Mouse (Mus musculus) forebrain, embryonic 13.5 days (tissue): ENCODE measurements around the gene Crnkl1. TPM values are rescaled to one million over a fixed set of nuclear protein-coding genes. Genes with fewer than 3 reads are reported as not detected.

Experiments used
- microRNA-seq: library from miRNA; unstranded; fragments of <30 nt; microRNA quantifications from one replicate; pipeline ENCODE4, GENCODE M21; 2016
- polyA plus RNA-seq: library from polyadenylated mRNA; unstranded; fragments of >200 nt; fragmentation: Nextera tagmentation; extraction: Ambion mirVana; gene quantifications from 2 replicates; pipeline ENCODE4 v1.2.1, GENCODE M21; 2015

Gene Crnkl1
- polyA plus RNA-seq, 1 experiment from 2014 or later = 35.0 TPM

Small RNA genes within 50 kb of the gene (microRNA-seq; reads per million reads assigned to microRNA genes)
- not detected for gene Gm25026

Other genes starting within 250 kb of the Crnkl1 start
- gene Naa20, start 32.9 kb downstream of the Crnkl1 start, polyA plus RNA-seq = 134 TPM in 2 replicates
- gene Cfap61, start 230 bp downstream of the Crnkl1 start, polyA plus RNA-seq = 2.0 and 2.3 TPM in 2 replicates